Mouse (Mus musculus) thymus, postnatal 4 days (tissue): ENCODE measurements around the gene A26c2.

ENCODE experiments used
- DNase-seq: peaks from one replicate; pipeline ENCODE4 v3.0.0; 2021

The A26c2 gene

GRCm38 (mm10) chr7:62823573-62823972 is at the start of gene A26c2:
Gene A26c2, minus strand, starts transcription at chr7:62823673.
- no peak for DNase-seq

DNA sequence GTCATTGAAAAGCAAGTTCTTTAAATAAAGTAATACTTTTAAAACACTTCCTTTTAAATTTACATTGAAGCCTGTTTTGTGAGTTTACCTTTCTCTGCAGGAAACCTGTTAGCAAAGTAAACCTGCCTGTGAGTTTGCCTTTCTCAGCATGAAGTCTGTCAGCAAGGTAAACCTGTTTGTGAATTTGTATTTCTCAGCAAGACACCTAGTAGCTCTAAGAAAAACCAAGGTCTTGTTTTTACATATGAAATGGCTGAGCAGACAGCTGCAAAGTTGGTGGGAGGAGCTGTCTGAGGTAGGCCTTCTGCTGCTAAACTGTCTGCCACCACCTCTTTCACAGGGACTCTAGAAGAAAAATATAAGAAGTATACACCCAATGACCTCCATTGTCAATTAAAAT is 28.0 kb upstream of the A26c2 start:
- DNase-seq = no peak
